Mouse (Mus musculus): Measurements from ENCODE around the gene Dapp1. TPM values are rescaled to one million over a fixed set of nuclear protein-coding genes. Genes with fewer than 3 reads are reported as not detected.

Gene Dapp1
- polyA plus RNA-seq, 1 experiment from 2014 or later: 2.3 TPM

- no peak overlapping the region for H3K27ac ChIP-seq (replicated peaks)
- H3K27me3 ChIP-seq: peaks cover 20% of the 10 kb centered on the region; the same call in 1 of the 2 replicates
- H3K9me3 ChIP-seq: no peaks in the 10 kb centered on the region
- H3K9ac ChIP-seq (replicated peaks): 0 out of 2 replicates have a peak overlapping the region, but pooled peaks have one; percentile 20
- H3K36me3 ChIP-seq: no peaks in the 10 kb centered on the region
- ATAC-seq (ENCODE audit: low FRiP score, low read depth): no peak
- peak overlapping the region; percentile 45 for H3K4me2 ChIP-seq (replicated peaks)
- H3K4me3 ChIP-seq: peak overlapping the region; percentile 24
- H3K4me1 ChIP-seq: peaks cover 20% of the 10 kb centered on the region
- 35% methylated on average over 15 of the region's 15 CpGs for WGBS
Measured at GRCm38 (mm10) chr3:137980435-137981381, 637 bp downstream of the Dapp1 start.

- 40% methylated on average over 5 of the region's 5 CpGs for WGBS
- H3K9me3 ChIP-seq: no peaks in the 10 kb centered on the region
- no peaks in the 10 kb centered on the region for H3K36me3 ChIP-seq
- no peak overlapping the region for H3K9ac ChIP-seq (replicated peaks)
- ATAC-seq (ENCODE audit: low FRiP score, low read depth): no peak
- H3K27ac ChIP-seq (replicated peaks): no peak overlapping the region
- peaks cover 20% of the 10 kb centered on the region for H3K4me1 ChIP-seq
- H3K4me3 ChIP-seq: no peak overlapping the region
- peaks cover 20% of the 10 kb centered on the region; the same call in 1 of the 2 replicates for H3K27me3 ChIP-seq
- no peak overlapping the region for H3K4me2 ChIP-seq (replicated peaks)
Measured at GRCm38 (mm10) chr3:137978233-137978632, 3.1 kb downstream of the Dapp1 start.

GRCm38 (mm10) chr3:137977629-137978041 lies 3.7 kb downstream of the Dapp1 start:
- Histone ChIP-seq H3K36me3 (no peaks in the 10 kb centered on the region), H3K4me2 (replicated peaks) (no peak overlapping the region), H3K27ac (replicated peaks) (peak overlapping the region; percentile 31), H3K9ac (replicated peaks) (no peak overlapping the region), H3K9me3 (no peaks in the 10 kb centered on the region), H3K27me3 (peaks cover 20% of the 10 kb centered on the region; the same call in 1 of the 2 replicates), H3K4me1 (peaks cover 20% of the 10 kb centered on the region), H3K4me3 (no peak overlapping the region)
- WGBS: 17% methylated on average over 6 of the region's 6 CpGs
- peak; percentile 61 for ATAC-seq (ENCODE audit: low FRiP score, low read depth)

GRCm38 (mm10) chr3:137976943-137977628 lies 4.3 kb downstream of the Dapp1 start:
- no peaks in the 10 kb centered on the region for H3K36me3 ChIP-seq
- H3K4me1 ChIP-seq: peaks cover 20% of the 10 kb centered on the region
- no peak overlapping the region for H3K9ac ChIP-seq (replicated peaks)
- peaks cover 20% of the 10 kb centered on the region; the same call in 1 of the 2 replicates for H3K27me3 ChIP-seq
- no peak overlapping the region for H3K4me2 ChIP-seq (replicated peaks)
- no peaks in the 10 kb centered on the region for H3K9me3 ChIP-seq
- 16% methylated on average over 9 of the region's 9 CpGs for WGBS
- H3K27ac ChIP-seq (replicated peaks): peak overlapping the region; percentile 31
- peak; percentile 69 for ATAC-seq (ENCODE audit: low FRiP score, low read depth)
- no peak overlapping the region for H3K4me3 ChIP-seq

- H3K4me2 ChIP-seq (replicated peaks): no peak overlapping the region
- no peaks in the 10 kb centered on the region for H3K9me3 ChIP-seq
- no peak overlapping the region for H3K27ac ChIP-seq (replicated peaks)
- no peak overlapping the region for H3K9ac ChIP-seq (replicated peaks)
- 92% methylated on average over 17 of the region's 17 CpGs for WGBS
- H3K36me3 ChIP-seq: no peaks in the 10 kb centered on the region
- ATAC-seq (ENCODE audit: low FRiP score, low read depth): no peak
- H3K4me3 ChIP-seq: no peak overlapping the region
- peaks cover 14% of the 10 kb centered on the region for H3K4me1 ChIP-seq
- H3K27me3 ChIP-seq: peaks cover 11% of the 10 kb centered on the region; the same call in 1 of the 2 replicates
Measured at GRCm38 (mm10) chr3:137975856-137976423, 5.4 kb downstream of the Dapp1 start.

GRCm38 (mm10) chr3:137975435-137975834 lies 5.9 kb downstream of the Dapp1 start:
- Histone ChIP-seq H3K9ac (replicated peaks) (no peak overlapping the region), H3K36me3 (no peaks in the 10 kb centered on the region), H3K9me3 (no peaks in the 10 kb centered on the region), H3K4me2 (replicated peaks) (no peak overlapping the region), H3K27ac (replicated peaks) (no peak overlapping the region), H3K4me1 (peaks cover 13% of the 10 kb centered on the region), H3K4me3 (no peak overlapping the region), H3K27me3 (peaks cover 9% of the 10 kb centered on the region; the same call in 1 of the 2 replicates)
- ATAC-seq (ENCODE audit: low FRiP score, low read depth): no peak
- WGBS: 79% methylated on average over 7 of the region's 7 CpGs

GRCm38 (mm10) chr3:137974306-137974705 lies 7.0 kb downstream of the Dapp1 start:
- 92% methylated on average over 8 of the region's 8 CpGs for WGBS
- Histone ChIP-seq H3K36me3 (no peaks in the 10 kb centered on the region), H3K27ac (replicated peaks) (no peak overlapping the region), H3K4me3 (no peak overlapping the region), H3K9me3 (no peaks in the 10 kb centered on the region), H3K9ac (replicated peaks) (no peak overlapping the region), H3K4me1 (peaks cover 13% of the 10 kb centered on the region), H3K27me3 (peaks cover 4% of the 10 kb centered on the region; the same call in 1 of the 2 replicates), H3K4me2 (replicated peaks) (no peak overlapping the region)
- no peak for ATAC-seq (ENCODE audit: low FRiP score, low read depth)

GRCm38 (mm10) chr3:137972989-137973388 lies 8.4 kb downstream of the Dapp1 start:
- H3K4me1 ChIP-seq: peaks cover 13% of the 10 kb centered on the region
- WGBS: 96% methylated on average over 7 of the region's 7 CpGs
- no peak overlapping the region for H3K9ac ChIP-seq (replicated peaks)
- H3K9me3 ChIP-seq: no peaks in the 10 kb centered on the region
- ATAC-seq (ENCODE audit: low FRiP score, low read depth): no peak
- no peak overlapping the region for H3K4me3 ChIP-seq
- H3K4me2 ChIP-seq (replicated peaks): no peak overlapping the region
- no peak overlapping the region for H3K27ac ChIP-seq (replicated peaks)
- peaks cover 4% of the 10 kb centered on the region; the same call in 1 of the 2 replicates for H3K27me3 ChIP-seq
- no peaks in the 10 kb centered on the region for H3K36me3 ChIP-seq

GRCm38 (mm10) chr3:137972224-137972623 lies 9.1 kb downstream of the Dapp1 start:
- Histone ChIP-seq H3K27ac (replicated peaks) (no peak overlapping the region), H3K9ac (replicated peaks) (no peak overlapping the region), H3K4me1 (peaks cover 5% of the 10 kb centered on the region), H3K4me2 (replicated peaks) (no peak overlapping the region), H3K36me3 (no peaks in the 10 kb centered on the region), H3K27me3 (peaks cover 4% of the 10 kb centered on the region; the same call in 1 of the 2 replicates), H3K9me3 (no peaks in the 10 kb centered on the region), H3K4me3 (no peak overlapping the region)
- WGBS: 83% methylated on average over 5 of the region's 5 CpGs
- no peak for ATAC-seq (ENCODE audit: low FRiP score, low read depth)

- WGBS: 39% methylated on average over 12 of the region's 12 CpGs
- Histone ChIP-seq H3K4me1 (no peaks in the 10 kb centered on the region), H3K36me3 (no peaks in the 10 kb centered on the region), H3K27ac (replicated peaks) (no peak overlapping the region), H3K27me3 (peaks cover 4% of the 10 kb centered on the region; the same call in 1 of the 2 replicates), H3K9me3 (no peaks in the 10 kb centered on the region), H3K4me2 (replicated peaks) (peak overlapping the region; percentile 32), H3K9ac (replicated peaks) (no peak overlapping the region), H3K4me3 (peak overlapping the region; percentile 25)
- ATAC-seq (ENCODE audit: low FRiP score, low read depth): peak; percentile 45; the same call in 1 of the 2 replicates
Measured at GRCm38 (mm10) chr3:137969951-137970350, 11.4 kb downstream of the Dapp1 start.

- Histone ChIP-seq H3K4me3 (no peak overlapping the region), H3K9ac (replicated peaks) (no peak overlapping the region), H3K9me3 (no peaks in the 10 kb centered on the region), H3K4me1 (no peaks in the 10 kb centered on the region), H3K27me3 (peaks cover 4% of the 10 kb centered on the region; the same call in 1 of the 2 replicates), H3K27ac (replicated peaks) (no peak overlapping the region), H3K36me3 (no peaks in the 10 kb centered on the region), H3K4me2 (replicated peaks) (no peak overlapping the region)
- 91% methylated on average over 9 of the region's 9 CpGs for WGBS
- no peak for ATAC-seq (ENCODE audit: low FRiP score, low read depth)
Measured at GRCm38 (mm10) chr3:137968820-137969486, 12.4 kb downstream of the Dapp1 start.
